Mouse (Mus musculus) layer of hippocampus, adult 11-12 months (tissue): ENCODE data around the gene Kpna4.

Experiments
- DNase-seq: peaks from one replicate; pipeline ENCODE4 v3.0.0; 2022; ENCODE audit warnings: low spot score

Gene Kpna4

DNA sequence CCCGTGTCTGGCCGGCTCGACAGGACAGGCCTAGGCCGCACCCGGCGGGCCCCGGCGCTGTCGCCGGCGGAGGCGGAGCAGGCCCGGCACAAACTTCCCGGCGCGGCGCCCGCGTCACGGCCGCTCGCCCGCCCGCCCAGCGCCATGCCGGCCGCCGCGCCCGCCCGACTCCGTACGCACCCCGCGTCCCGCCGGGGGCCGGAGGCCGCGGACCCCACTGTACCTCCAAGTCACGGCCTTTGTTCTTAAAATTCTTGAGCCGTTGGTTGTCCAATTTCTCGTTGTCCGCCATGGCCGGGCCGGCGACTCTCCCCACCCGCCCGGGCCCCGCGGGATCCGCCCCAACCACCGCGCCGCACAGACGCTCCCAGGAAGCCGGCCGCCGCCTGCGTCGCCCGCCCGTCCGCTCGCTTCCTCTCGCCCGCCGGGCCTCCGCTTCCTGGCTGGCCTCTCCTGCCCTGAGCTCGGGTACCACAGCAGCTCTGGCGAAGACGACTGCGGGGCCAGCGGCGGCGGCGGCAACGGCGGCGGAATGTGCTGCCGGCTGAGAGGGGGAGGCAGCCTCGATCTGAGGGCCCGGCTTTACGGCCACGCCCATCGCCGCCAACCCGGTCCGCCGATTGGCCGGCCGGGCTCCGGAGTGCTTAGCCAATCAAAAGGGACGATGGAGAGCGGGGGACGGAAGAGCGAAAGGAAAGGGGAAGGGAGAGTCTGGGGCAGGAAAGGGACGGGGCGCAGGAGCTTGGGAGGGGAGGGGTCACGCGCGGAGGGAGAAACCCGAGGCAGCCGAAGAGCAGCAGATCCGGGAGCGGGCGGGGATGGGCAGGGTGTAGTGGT is at the start of gene Kpna4:
Gene Kpna4, minus strand, starts transcription at position 605 of the 837 bp plus-strand sequence.
- peak; percentile 94 for DNase-seq

DNA sequence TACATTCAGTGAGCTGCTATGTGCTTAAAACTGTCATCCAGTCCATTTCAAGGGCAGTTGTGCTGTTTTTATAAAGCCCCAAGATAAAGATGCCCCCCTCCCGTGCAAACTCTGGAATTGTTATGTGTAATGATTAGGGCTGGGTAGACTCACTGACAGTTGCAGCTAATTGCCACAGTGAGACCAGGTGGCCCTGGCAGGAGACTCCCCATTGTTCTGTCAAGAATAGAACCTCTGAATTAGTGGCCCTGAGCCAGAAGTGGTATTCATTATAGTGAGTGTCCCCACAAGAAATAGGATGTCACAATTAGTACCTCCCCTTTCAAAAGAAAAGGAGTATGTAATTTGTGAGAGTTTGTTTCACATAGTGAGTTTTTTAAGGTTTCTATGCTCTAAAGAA is 48.3 kb upstream of the Kpna4 start:
- no peak for DNase-seq

DNA sequence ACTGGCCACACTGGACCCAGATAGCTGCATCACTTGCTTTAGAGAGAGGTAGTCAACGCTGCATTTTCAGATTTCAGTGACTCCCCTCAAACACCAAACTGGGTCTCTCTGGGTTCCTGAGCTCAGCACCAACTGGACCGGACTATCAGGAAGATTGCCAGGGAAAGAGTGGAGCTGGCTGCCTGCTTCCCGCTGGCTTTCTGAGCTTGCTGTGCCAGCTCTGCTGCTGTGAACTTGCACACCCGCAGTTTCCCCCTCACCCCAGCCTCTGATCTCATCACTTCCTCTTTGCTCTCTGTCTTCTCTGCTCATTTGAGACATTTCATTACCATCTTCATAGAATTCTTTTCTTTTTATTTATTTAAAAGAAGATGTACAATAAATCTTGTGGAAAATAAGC is 44.2 kb upstream of the Kpna4 start:
- peak; percentile 29 for DNase-seq

DNA sequence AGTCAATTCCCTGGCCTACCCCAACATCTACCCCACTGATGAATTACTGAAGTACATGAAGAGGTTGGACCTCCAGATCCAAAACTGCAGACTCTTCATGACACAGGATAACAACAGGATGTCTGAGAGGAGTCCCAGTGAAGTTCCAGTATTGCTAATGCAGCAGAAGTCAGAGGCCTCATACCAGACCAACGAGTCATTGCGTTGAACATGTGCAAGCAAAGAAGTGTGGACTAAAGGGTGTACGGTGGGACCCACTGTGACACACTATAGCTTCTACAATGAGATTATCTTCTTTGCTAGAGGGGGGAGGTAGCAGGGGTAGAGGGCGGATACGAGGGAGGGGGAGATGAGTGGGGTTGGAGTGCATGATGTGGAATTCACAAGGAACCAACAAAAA is 42.9 kb upstream of the Kpna4 start:
- DNase-seq, result no peak

DNA sequence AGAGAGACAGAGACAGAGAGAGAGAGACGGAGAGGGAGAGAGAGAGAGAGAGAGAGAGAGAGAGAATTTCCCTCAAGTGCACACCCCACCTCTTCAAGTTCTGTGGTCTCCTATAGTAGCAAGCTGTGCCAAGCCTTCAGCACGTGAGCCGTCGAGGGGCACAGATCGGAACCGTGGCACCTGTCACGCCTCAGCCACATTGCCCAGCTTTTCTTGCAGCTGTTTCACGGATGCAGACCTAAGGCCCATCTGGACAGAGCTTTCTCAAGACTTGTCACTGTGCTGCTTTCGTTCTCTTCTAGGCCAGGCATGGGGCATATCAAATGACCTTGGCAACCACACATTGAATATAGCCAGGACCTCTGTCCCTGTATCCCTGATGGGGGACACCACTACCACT is 41.8 kb upstream of the Kpna4 start:
- no peak for DNase-seq

- DNase-seq, result no peak
Measured at GRCm38 (mm10) chr3:69163057-69163456, 36.1 kb upstream of the Kpna4 start.

GRCm38 (mm10) chr3:69160429-69160828 is 33.5 kb upstream of the Kpna4 start:
- no peak for DNase-seq

DNA sequence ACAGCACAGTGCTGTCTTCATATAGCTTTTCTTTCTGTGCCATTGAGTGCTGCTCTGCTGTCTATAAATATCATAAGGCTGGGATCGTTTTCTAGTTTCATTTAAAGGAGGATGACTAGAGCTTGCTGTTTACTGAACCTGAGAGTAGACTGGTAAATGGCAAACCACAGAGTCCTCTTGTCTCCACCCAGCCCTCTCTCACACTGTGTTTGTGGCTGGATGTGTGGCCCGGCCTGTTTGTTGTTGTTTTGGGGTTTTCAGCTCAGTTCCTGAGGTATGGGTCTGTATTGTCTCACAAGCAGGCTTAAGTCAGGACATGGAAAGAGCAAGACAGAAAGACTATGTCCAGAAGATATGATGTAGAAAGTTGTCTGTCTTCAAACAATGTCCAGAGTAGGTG is 32.6 kb upstream of the Kpna4 start:
- DNase-seq, result no peak

GRCm38 (mm10) chr3:69157886-69158285 is 31.0 kb upstream of the Kpna4 start:
- no peak for DNase-seq

DNA sequence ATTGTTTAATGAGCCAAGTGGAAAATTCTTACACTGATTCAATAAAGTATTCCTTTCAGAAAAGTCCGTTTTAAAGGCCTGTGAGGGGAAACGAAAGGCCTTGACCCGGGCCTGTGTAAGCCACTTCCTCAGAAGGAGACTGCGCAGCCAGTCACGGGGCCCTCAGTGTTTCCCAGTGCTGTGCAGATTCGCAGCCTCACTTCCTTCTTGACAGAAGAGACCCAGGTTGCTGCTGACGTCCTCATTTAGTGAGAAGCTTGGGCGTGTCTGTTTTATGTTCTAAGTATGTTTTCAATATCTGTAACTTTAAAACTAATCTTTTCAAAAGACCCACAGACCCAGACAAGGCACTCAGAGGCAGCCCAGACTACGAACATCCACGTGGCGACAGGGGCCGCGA is 29.6 kb upstream of the Kpna4 start:
- peak; percentile 47 for DNase-seq

- DNase-seq, result no peak
Measured at GRCm38 (mm10) chr3:69154691-69155090, 27.8 kb upstream of the Kpna4 start.

- DNase-seq, result no peak
Measured at GRCm38 (mm10) chr3:69150921-69151320, 24.0 kb upstream of the Kpna4 start.

DNA sequence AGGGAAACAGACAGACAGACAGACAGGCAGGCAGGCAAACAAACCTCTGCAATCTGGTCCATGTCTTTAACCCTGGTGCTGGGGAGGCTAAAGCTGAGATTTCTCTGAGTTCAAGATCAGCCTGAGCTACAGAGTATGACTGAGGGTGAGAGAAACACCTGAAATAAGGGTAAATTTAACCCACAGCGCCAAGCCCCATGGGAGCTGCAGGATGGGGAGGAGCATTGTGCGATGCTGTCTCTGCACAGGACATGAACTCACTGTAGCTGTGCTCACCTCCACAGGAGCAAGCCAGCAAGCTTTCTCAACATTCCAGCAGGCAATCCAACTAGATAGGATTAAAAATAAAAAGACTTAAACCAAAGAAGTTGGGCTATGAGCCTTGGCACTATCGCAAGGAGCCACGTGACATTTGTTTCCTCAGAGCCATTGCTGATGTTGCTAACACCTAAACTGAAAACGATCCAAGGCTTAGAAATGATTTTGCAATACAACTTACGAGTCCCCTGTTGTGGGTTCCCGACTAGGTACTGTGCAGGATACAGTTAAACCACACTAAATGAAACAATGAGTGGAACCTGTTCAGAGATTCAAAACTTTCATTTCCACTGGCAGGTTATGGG is 15.6 kb upstream of the Kpna4 start:
- DNase-seq, result no peak

GRCm38 (mm10) chr3:69140851-69141250 is 13.9 kb upstream of the Kpna4 start:
- DNase-seq, result no peak

DNA sequence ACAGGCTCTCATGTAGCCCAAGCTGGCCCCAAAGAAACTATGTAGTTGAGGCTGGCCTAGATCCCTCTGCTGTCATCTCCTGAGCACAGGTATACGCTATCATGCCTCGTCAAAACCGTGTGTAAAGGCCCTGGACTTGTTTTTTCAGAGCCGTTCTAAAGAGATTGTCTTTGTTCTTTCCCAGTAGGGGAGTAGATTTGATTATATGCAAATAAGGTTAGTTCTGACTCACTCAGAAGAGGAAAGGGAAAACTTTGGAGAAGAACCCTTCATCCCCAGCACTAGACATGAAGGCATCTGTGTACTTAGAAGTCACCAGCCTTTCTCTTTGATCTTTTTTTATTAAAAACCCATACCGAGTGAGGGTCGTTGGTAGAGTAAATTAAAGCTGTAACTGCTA is 9.1 kb upstream of the Kpna4 start:
- DNase-seq, result no peak

GRCm38 (mm10) chr3:69130973-69131372 is 4.1 kb upstream of the Kpna4 start:
- DNase-seq, result no peak

DNA sequence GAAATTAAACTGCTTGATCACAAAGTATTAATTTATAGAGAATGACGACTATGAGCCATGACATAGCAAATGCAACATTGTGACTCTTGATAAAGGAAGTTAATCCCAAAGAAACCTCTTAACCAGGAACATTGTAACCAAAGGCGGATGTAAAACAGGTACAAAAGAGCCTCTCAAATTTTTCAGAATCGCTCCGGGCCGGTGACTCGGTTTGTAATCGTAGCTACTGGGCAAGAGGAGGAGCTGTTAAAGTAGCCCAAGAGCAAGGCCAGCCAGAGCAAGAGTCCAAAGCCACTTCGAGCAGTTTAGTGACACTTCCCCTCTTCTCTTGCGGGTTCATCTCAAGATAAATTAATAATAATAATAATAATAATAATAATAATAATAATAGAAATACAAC is 780 bp upstream of the Kpna4 start:
- DNase-seq, result no peak

- DNase-seq, result no peak
Measured at GRCm38 (mm10) chr3:69127346-69127678, 399 bp upstream of the Kpna4 start.

DNA sequence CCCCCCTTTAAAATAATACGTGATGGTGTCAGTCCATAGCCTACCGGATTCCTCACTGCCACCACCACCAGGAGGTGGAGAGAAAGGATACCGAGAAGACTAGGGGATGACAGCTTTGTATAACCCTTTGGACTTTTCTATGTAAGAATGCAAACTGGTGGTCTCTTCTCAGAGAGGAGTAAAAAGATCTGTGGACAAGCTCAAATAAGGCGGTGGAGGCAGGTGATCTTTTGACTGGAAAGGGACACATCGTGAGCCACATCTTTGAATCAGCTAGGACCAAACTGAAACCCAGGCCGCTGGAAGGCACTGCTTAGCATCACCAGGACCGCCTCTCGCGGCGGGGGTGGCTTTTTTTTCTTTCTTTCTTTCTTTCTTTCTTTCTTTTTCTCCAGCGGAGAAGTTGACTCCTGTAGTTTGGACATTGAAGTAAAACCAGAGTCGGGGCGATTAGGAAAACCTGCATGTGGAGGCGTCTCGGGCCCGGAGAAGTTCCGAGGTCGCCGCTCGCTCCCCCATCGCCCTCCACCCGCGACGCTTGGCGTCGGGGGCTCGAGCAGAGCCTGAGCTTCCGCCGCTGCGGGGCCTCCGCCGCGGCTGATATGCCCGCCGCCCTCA is 913 bp downstream of the Kpna4 start:
- DNase-seq, result peak; percentile 26

GRCm38 (mm10) chr3:69125461-69125860 is 1.5 kb downstream of the Kpna4 start:
- DNase-seq, result no peak

DNA sequence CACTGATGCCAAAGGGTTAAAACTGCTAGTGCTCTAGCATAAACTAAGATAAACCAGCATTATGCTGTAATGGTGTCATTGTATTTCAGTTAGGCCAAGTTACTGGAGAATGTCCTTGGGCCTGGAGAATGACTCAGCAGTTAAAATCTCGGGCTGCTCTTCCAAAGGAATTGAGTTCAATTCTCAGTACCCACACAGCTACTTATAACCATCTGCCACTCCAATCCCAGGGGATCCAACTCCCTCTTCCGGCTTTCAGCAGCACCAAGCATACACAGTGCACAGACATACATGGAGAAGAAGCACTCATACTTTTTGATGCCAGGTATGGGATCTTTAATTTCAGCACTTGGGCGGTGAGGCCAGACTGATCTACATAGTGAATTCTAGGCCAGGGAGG is 8.1 kb downstream of the Kpna4 start:
- DNase-seq, result no peak

DNA sequence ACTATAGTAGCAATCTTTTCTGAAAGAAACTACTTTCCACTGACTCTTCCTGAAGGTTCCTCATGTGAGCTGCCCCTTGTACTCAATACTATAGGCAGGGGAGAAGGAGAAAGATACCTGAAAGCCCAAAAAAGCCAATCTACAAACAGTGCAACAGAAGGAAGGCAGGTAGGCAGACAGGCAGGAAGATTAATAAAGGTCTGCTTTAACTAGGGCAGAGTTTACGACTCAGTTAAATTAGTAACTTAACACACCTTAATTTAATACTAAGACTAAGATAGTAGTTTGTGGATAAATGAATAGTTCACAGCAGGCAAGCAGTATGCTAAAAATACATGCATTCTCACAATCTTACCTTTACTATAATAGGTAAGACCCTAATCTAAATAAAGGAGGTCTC is 12.2 kb downstream of the Kpna4 start:
- no peak for DNase-seq

DNA sequence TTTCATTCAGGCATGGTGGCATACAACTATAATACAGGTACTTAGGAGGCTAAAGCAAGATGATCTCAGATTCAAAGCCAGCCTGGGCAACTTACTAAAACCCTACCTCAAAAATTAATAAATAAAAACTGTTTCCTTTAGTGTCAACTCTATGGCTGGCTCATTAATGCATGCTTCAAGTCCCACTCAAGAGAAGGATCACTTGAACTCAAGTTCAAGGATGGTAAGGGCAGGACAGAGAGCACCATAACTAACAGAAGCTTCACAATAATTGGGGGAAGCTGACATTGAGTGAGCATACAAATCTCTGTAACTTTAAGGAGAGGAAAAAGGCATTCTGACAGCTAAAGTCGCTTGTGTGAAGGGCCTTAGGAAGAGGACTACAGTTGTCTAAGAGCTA is 13.0 kb downstream of the Kpna4 start:
- DNase-seq, result no peak

- DNase-seq, result no peak
Measured at GRCm38 (mm10) chr3:69109079-69109478, 17.8 kb downstream of the Kpna4 start.
